Mouse (Mus musculus) layer of hippocampus, adult 9-11 months (tissue): ENCODE data around the gene Fntb.
"Not testable (repeated sequence)": the region's sequence is repeated elsewhere in the genome, so short reads cannot be mapped to it uniquely, and the experiment has no call there.

Experiments
- DNase-seq: peaks from one replicate; pipeline ENCODE4 v3.0.0; 2022

The Fntb gene

DNA sequence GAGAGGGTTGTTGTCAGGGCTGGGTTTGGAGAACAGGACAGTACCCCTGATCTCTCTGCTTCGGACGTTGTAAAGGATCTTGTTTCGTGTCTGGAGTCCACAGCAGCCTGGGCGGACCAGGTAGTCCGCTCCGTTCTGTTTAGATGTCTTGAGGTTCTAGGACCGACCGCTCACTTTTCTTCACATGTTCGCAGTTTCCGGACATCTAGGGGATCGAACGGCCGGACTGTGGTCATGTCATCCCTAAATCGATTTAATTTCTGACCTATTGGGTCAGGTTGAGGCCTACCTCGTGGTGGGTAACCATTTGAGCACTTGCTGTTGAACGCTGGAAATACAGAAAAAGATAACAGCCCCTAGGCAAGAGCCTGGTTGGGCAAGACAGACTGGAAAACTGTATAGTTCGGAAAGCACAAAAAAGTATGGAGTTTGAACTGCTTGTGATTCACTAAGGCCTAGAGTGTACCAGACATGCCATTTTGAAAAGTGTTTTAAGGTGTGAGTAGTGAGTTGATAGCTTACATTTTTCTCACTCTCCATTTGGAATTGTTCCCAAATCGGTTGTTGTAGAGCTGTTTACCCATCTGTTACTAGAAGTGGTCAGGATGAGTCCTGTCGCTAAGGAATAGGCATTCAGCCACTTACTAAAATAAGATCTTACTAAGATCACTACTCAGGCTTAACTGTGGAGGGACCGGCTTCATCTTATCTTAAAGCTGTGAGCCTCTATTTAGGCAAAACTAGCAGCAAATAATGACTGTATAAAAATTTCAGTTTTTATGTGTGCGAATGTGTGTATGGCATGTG, 72.7 kb downstream of the Fntb start:
- DNase-seq = no peak

DNA sequence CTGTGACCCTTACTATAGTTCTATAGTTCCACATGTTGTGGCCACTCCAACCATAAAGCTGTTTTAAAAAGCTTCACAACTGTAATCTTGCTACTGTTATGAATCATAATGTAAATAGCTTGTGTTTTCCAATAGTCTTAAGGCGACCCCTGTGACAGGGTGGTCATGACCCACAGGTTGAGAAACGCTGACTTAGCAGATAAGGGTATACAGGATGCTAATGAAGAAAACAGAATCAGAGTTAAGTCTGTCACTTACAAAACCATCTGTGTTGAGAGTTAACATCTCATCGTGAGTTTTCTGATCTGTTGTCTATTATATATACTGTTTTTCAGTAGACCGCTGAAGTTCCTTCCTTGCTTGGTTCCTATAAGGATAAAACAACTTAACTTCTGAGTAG, 73.9 kb downstream of the Fntb start:
- DNase-seq = no peak

DNA sequence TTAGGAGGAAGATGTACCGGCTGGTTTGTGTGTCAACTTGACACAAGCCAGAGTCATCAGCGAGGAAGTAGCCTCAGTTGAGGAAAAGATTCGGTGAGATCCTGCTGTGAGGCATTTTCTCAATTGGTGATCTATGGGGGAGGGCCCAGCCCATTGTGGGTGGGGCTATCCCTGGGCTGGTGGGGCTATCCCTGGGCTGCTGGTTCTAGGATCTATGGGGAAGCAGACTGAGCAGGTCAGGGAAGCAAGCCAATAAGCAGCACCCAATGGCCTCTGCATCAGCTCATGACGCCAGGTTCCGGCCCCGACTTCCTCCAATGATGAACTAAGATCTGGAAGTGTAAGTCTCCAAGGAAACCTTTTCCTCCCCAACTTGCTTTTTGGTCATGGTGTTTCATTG, 74.7 kb downstream of the Fntb start:
- no peak for DNase-seq

DNA sequence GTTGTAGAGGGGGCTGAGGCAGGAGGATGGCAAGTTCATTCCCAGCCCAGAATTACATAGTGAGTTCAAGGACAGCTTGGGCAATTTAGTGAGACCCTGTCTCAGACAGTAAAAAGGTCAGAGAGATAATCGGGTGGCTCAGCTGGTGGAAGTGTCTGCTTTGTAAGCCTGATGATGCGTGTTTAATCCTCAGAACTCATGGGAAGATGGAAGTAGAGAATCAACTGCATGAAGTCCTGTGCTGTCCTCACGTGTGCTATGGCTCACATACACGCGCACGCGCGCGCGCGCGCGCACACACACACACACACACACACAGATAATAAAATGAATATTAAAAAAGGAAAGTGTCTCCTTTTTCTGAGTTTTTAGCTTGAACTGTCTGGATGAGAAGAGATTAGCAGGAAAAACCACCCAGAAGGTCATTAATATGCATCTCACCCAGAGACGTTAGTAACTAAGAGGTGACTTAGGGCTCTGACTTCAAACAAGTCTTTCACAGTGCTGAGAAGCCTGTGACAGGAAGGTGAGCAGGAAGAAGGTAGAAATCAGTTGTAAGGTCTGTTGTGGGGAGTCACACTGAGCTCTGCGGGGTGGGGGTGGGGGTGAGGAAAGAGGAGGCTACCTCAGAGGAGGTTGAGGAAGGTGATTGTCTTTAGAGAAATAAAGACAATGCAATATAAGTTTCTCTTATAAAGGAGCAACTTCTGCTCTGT, 79.1 kb downstream of the Fntb start:
- DNase-seq = no peak

DNA sequence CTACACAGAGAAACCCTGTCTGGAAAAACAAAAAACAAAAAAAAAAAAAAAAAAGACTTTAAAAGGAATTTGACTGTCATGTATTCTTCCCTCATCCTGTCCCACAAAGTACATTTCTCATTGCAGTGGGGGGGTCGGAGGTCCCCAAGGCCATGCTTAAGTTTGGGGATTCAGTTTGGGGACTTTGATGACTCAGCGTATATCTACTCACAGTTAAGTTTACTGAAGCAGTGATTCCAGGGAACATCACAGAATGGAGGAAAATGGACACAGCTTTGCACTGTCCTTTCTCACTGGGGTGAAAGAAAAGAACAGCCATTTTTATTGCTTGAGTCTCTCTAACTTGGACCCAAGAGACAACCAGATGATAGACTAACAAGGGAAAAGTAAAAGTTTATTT, 87.0 kb downstream of the Fntb start:
- DNase-seq = no peak

DNA sequence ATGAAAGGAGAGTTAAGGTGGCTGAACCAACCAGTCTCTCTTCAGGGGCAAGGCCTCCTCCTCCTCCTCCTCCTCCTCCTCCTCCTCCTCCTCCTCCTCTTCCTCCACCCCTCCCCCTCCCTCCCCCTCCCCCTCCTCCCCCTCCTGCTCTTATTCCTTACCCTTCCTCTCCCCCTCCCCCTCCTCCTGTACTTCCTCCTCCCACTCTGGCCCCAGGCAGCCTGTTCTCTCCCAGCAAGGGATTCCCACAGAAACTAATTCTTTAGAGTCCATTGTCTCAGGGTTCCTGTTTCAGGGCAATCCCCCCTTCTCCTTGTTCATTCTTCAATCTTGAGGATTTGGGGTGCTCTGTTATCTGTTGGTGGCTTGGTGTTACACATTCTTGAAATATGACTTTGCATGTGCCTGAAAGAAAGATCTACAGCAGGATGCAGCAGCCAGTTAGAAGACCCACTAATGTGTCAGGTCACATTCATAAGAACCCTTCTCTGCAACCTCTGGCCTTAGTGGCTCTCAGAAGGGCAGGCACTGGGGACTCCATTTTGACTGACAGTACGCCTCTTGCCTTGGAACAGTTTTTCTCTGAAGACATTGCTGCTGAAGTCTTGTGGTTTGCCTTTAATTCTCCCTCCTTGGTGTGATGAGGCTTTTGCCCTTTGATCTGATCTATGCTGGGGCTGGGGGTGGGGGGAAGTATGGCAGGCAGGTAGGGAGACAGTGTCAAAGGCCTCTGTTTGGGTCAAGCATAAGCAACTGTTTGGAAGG, 88.2 kb downstream of the Fntb start:
- DNase-seq = no peak

DNA sequence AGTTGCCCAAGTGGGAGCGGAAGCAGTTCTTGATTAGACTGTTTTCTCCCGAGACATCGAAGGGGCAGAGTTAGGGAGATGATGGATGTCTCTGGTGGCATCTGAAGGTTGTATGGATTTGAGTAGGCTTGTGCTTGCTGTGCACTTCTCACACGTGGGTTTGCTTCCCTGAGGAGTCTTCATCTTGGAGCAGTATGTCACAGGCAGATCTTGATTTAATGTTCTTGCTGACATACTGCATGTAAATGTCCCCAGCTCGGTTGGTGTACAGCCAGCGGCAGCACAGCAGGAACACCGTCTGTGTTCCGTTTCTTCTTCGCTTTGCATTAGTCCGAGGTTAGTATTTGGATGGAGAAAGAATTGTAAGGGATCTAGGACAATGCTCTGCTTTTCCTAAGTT, 91.7 kb downstream of the Fntb start:
- DNase-seq = no peak

DNA sequence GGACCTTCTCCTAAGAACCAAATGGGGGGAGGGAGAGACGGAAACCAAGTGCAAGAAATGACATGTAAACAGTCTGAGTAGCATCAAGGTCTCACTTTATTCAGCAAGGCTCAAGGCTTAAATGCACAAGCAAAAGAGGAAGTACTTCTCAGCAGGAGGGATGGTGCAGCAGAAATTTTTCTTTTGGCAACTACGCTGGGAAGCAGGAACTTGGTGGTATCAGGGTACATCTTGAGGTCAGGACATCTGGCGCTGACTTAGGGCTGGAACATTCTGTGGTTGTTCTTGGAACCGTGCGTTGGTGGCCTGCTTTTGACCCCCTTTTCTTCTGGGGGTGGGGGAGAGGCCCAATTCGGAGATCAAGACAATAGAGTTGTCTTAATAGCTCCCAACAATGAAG, 93.4 kb downstream of the Fntb start:
- DNase-seq = not testable (repeated sequence)

DNA sequence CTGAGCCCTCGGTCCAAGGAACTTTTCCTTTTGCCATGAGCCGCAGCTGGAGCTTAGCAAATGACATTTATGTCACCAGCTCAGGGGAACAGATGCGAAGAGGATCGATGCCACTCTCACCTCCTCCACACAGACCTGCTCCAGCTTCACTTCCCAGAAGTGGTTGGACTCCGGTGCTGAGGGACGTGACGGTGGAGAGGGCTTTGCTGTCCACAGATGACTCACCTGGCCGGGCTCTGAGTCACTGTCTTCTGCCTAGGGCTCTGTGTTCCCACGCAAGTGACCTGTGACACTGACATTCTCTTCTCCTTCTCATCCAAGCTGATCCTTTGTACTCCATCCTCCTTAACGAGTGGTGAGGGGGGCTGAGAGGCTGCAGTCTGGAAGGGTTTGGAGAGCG, 98.3 kb downstream of the Fntb start:
- DNase-seq = no peak

DNA sequence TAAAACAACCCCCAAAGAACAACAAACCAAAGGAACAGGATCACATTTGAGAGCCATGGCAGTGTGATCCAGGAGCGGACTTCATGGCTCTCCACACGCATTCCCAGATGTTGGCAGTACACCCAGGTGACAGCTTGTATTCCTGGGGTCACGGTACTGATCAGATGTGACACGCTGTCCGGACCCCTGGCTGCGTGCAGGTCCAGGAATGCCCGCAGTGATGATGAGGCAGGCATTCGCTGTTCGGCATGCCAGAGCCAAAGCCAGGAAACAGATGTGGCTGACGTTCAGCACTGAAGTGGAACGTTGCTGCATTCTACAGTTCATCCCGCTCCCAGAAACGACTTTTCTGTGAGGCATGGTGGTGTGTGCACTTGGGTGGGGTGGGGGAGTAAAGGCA, 99.9 kb downstream of the Fntb start:
- no peak for DNase-seq

DNA sequence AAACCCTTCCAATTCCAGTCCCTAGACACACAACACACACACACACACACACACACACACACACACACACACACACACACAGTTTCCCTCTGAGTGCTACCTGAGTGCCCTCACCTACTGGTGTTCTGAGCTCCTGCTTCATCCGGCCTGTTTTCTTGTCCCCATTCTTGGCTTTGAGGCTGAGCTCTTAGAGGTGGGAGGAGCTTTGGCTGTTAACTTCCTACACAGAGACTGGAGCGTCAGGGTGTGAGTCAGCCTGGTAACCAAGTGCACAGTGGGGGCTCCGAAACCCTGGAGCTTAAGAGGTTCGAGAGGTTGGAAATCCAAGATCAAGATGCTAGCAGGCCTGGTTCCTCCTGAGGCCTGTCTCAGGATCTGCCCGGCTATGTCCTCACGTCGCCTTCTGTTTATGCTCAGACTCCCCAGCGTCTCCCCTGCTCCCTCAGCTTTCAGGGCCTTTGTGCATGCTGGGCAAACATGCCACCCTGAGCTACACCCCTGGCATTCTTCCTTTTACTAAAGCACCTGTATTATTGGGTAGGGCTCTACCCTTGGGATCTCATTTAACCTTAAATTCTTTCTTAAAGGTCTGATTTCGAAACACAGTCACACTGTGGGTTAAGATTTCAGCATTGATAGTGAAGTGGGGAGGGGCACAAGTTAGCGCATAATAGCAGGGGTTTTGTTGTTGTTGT, 102.3 kb downstream of the Fntb start:
- DNase-seq = peak; percentile 27

DNA sequence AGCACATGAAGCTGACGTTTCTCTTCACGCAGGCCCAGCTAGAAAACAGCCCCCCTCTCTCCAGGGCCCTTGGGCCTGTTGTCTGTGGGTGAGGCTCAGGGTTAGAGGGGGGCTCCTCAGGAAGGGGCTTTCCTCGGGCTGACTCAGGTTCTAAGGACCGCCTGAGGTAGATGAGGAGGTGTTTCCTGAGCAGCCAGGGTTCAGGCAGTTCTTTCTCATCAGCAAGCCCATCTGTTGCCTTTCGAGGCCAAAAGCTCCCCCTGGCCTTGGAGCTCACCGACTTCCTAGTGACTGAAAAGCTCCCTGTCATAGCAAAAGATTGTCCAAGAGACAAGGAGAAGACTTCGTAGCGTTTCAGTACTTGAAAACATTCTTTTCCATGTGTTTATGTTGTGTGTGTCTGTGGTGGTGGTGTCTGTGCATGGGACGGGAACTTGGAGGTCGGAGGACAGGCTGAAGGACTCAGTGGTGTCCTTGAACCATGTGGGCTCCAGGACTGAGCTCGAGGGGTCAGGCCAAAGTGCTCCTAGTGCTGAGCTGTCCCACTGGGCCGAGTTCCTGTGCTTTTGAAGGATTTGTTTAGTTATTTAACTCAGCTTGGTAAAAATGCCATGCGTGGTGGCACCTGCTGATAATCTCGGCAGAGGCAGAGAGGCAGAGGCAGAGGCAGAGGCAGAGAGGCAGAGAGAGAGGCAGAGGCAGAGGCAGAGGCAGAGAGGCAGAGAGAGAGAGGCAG, 103.2 kb downstream of the Fntb start:
- no peak for DNase-seq

DNA sequence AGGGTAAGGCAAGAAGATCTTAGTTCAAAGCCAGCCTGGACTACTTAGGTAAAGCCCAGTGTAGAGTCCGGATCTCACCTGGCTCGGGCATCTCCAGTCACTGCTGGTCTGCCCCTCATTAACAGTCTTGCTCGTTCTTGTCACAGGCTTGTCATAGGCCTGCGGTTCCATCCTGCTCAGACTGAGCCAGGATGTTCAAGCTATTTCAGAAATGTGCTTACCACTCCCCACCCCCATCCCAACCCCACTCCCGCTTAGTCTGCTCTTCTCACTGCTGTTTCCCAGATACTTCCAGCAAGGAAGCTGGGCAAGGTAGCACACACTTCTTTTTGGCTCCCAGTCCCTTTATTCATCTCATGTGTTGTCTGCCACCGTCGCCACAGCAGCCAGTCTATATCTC, 104.2 kb downstream of the Fntb start:
- no peak for DNase-seq

DNA sequence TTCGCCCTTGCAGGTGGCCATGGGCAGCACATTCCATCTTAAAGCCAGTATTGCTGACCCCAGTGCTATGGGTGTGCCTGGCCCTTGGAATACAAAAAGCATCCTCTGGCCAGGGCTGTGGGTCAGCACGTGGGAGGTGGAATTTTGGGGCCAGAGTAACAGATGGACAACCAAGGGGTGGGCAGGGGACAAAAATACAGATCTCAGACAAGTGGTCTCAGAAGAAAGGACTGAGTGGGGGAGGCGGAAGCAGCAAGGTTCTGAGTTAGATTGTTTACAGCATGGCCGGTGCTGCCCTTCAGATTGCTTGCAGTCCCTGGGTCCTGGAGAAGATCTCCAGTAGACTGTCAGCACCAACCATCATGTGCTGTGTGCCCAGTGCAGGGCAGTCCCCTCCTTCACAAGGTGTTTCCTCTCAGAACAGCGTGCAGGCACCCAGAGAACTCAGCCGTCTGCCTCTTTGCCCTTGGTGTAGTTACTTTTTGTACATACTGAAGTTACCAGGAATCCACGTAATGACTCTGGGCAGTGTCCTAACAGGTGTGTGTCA, 107.5 kb downstream of the Fntb start:
- DNase-seq = no peak

DNA sequence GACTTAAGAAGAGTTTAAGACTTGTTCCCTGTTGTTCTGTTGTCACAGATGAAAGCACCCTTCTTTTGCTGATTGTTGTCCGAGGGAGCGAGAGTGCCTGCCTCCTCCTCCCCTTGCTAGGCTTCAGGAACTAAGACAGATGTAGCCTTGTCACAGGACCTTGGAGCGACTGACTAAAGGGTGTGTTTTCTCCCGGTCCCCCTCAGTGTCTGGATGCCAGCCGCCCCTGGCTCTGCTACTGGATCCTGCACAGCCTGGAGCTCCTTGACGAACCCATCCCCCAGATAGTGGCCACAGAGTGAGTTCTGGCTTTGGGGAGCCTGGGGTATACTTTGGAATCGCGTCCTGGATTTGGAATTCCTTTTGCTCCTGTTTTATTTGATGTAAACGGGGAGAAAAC, 109.4 kb downstream of the Fntb start:
- DNase-seq = no peak

DNA sequence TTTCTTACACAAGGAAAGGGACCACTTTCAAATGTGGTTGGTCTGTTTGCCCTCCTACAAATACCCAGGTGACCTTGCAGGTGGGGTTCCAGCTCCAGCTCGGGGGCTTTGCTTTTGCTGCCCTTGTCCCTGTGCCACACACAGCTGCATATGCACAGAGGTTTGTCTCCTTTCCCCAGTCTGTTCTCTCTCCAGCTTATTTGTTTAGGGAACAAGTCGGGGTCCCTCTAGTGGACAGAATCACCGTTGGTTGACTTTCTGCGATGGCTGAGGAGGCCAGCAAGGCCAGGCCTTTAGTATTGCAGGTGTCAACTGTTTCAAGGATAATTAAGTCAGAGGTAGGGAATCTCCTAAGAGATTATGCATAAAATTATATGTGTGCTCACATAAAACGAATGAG, 113.9 kb downstream of the Fntb start:
- peak; percentile 55 for DNase-seq

DNA sequence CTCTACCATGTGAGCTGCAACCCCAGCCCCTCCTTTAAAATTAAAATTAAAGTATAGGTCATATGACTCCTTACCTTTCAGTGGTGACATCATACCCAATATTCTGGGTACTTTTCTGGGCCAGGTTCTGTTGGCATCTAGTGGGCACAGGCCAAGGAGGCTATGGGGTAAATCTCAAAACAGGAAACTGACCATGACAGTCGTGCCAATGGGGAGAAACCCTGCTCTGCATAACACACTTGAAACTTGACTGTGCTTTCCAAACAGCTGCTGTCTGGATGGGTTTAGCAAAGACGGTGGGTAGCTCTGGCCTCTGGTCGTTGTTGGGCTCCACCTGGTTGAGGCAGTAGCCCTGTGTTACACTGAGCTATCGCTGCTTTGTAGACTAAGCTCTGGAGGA, 114.7 kb downstream of the Fntb start:
- DNase-seq = no peak

DNA sequence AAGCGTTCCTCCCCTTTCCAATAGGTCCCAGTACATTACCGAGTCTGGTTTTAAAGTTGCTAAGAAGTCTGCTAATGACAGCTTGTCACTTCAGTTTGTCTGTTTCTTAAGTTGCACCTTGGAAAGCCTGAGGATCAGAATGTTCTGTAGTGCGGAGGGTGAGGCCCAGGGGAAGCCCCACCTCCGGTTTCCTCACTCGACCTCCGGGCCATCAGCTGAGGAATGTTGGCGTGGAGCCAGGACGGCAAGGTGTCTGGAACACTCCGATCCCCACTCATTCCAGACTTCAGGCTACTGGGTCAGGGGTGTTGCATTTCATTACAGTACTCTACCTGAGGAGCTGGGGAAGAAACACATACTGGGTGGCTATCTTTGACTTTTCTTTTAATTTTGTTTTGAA, 118.4 kb downstream of the Fntb start:
- no peak for DNase-seq

DNA sequence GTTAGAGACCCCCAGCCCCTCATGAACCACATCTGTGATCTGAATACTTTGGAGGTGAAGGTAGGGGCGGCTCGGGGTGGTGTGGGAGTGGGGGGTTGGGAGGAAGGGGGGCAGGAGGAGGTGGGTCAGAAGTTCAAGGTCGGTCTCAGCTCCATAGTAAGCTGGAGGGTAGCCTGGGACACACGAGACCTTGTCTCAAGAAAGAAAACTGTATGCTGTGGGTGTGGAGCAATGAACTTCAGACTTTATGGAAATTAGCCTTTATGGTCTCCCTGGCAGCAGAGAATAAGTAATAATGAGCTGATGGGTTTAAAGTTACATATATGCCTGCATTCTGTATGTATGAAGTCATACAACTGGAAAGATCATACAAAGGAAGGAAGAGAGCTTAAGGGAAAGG, 119.7 kb downstream of the Fntb start:
- DNase-seq = no peak

DNA sequence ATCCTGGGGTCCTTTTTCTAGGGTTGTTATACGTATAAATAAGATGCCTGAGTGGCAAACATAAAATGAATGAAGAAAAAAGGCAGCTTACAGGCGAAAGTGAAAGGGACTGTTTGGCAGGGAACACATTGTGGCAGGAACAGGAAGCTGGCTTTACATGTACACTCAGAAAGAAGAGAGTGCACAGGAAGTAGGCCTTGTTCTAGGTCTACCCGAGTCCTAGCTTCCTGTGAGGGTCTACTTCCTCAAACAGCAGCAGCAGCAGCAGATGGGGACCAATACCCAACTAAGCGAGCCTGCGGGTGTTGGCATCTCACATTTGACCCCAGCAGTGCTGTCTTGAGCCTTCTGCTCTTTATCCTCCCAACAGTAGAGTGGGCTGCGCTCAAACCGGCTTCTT, 121.4 kb downstream of the Fntb start:
- DNase-seq = no peak

DNA sequence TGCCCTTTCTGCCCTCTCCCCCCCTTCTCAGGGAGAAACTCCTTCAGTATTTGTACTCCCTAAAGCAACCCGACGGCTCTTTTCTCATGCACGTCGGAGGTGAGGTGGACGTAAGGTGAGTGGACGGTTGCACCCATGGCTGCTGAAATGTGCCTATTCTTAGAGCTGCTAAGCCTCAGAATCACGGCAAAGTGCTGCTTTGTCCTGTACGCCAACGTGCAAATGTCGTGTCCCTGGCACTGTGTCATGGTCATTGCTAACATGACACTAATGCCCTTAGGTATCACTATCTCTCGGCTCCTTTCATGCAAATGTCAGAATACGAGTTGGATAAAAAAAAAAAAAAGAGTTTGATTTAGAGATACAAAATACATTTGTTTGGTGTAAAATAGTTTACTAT, 122.6 kb downstream of the Fntb start:
- no peak for DNase-seq
